Mouse (Mus musculus) forebrain, postnatal 0 days (tissue): ENCODE data around the gene Rnf224. TPM values are rescaled to one million over a fixed set of nuclear protein-coding genes. Genes with fewer than 3 reads are reported as not detected.
A peak's percentile ranks its signal among the peaks of the same experiment; 100 is the strongest.

Source experiments
- ATAC-seq: fragments of 200-750 bp; cut with Nextera tagmentation; 2 replicates; pipeline ENCODE4 v1.8.0; 2017; ENCODE audit warnings: mild to moderate bottlenecking, moderate library complexity
- DNase-seq: peaks from one replicate; pipeline ENCODE4 v3.0.0-alpha.2; 2015
- H3K27ac ChIP-seq: fragments of 300-500 bp; sonication (generic); 2 replicates; pipeline ENCODE4 v1.5.1; 2014; ENCODE audit warnings: low read depth, mild to moderate bottlenecking, antibody characterized with exemption, low read length, moderate library complexity, mixed read lengths
- H3K27me3 ChIP-seq: fragments of 300-500 bp; sonication (generic); 2 replicates; pipeline ENCODE4 v1.6.1; 2014; ENCODE audit warnings: mild to moderate bottlenecking, low read length, mixed read lengths; ENCODE audit not compliant: insufficient read depth
- H3K36me3 ChIP-seq: fragments of 300-500 bp; sonication (generic); 2 replicates; pipeline ENCODE4 v1.6.1; 2014; ENCODE audit warnings: mild to moderate bottlenecking, moderate library complexity; ENCODE audit not compliant: insufficient read depth
- H3K4me1 ChIP-seq: fragments of 300-500 bp; sonication (generic); 2 replicates; pipeline ENCODE4 v1.6.1; 2014; ENCODE audit warnings: antibody characterized with exemption; ENCODE audit not compliant: insufficient read depth
- H3K4me2 ChIP-seq: fragments of 300-500 bp; sonication (generic); 2 replicates; pipeline ENCODE4 v1.6.1; 2014; ENCODE audit warnings: low read depth, mild to moderate bottlenecking, moderate library complexity
- H3K4me3 ChIP-seq: fragments of 300-500 bp; sonication (generic); 2 replicates; pipeline ENCODE4 v1.5.1; 2014; ENCODE audit warnings: low read depth, low read length, mixed read lengths
- H3K9ac ChIP-seq: fragments of 300-500 bp; sonication (generic); 2 replicates; pipeline ENCODE4 v1.6.1; 2014; ENCODE audit warnings: mild to moderate bottlenecking
- H3K9me3 ChIP-seq: fragments of 300-500 bp; sonication (generic); 2 replicates; pipeline ENCODE4 v1.6.1; 2016; ENCODE audit warnings: low read length
- CTCF ChIP-seq: sonication (generic); IDR thresholded peaks from 2 replicates; pipeline ENCODE4 v1.5.1; 2016; ENCODE audit warnings: antibody characterized with exemption, control low read depth, low read depth
- WGBS: fragments of 180-500 bp; shearing (Covaris S2); extraction: QIAGEN DNeasy Blood & Tissue Kit; methylation state at CpG from one replicate; pipeline ENCODE4 v1.1.7; 2014; 5-methylcytosine and 5-hydroxymethylcytosine counted together
- polyA plus RNA-seq: library from polyadenylated mRNA; unstranded; fragments of >200 nt; fragmentation: Nextera tagmentation; extraction: Ambion mirVana; gene quantifications from 2 replicates; pipeline ENCODE4 v1.2.1, GENCODE M21; 2015
- total RNA-seq: library from RNA; depleted of rRNA; stranded (reverse); fragments of >200 nt; gene quantifications from 2 replicates; pipeline ENCODE4 v1.2.3, GENCODE M21; 2014

Rnf224 gene
- total and polyA plus RNA-seq, 2 experiments from 2014 or later = not detected

- Histone ChIP-seq H3K27ac (peak within 1 kb of the TSS; percentile 70), H3K4me3 (peak within 1 kb of the TSS; percentile 92), H3K4me1 (peaks cover 19% of the 10 kb centered on the region), H3K4me2 (peak within 1 kb of the TSS; percentile 97), H3K9me3 (no peaks in the 10 kb centered on the region), H3K36me3 (peaks cover 54% of the 10 kb centered on the region), H3K27me3 (no peaks in the 10 kb centered on the region), H3K9ac (peak within 1 kb of the TSS; percentile 81)
- peak; percentile 98 for ATAC-seq
- under 1% methylated on average over 51 of the region's 55 CpGs for WGBS
- DNase-seq = peak; percentile 99
- peak; percentile 43 for TF ChIP-seq CTCF
Observed at GRCm38 (mm10) chr2:25271827-25272511, 35.4 kb upstream of the Rnf224 start, which contains the start of the genes Ssna1 and Anapc2. Gene Ssna1, minus strand, starts transcription at chr2:25272438. Gene Anapc2, plus strand, starts transcription at chr2:25272478.

- no peaks in the 10 kb centered on the region for H3K27me3 ChIP-seq
- no peak overlapping the region for H3K27ac ChIP-seq
- peaks cover 25% of the 10 kb centered on the region for H3K36me3 ChIP-seq
- WGBS = 78% methylated on average over 4 of the region's 4 CpGs
- no peak overlapping the region for H3K4me2 ChIP-seq
- no peak for TF ChIP-seq CTCF
- DNase-seq (no peak), ATAC-seq (no peak)
- H3K4me3 ChIP-seq = no peak overlapping the region
- H3K9ac ChIP-seq = no peak overlapping the region
- H3K4me1 ChIP-seq = peaks cover 42% of the 10 kb centered on the region
- H3K9me3 ChIP-seq = no peaks in the 10 kb centered on the region
Observed at GRCm38 (mm10) chr2:25267746-25268309, 31.2 kb upstream of the Rnf224 start.

GRCm38 (mm10) chr2:25267241-25267640 lies 30.7 kb upstream of the Rnf224 start:
- no peak overlapping the region for H3K9ac ChIP-seq
- H3K27me3 ChIP-seq = no peaks in the 10 kb centered on the region
- no peaks in the 10 kb centered on the region for H3K9me3 ChIP-seq
- H3K4me3 ChIP-seq = no peak overlapping the region
- TF ChIP-seq CTCF = no peak
- H3K36me3 ChIP-seq = peaks cover 25% of the 10 kb centered on the region
- no peak overlapping the region for H3K27ac ChIP-seq
- peaks cover 42% of the 10 kb centered on the region for H3K4me1 ChIP-seq
- H3K4me2 ChIP-seq = 0 out of 2 replicates have a peak overlapping the region, but pooled peaks have one; percentile 35
- DNase-seq (no peak), ATAC-seq (no peak)

DNA sequence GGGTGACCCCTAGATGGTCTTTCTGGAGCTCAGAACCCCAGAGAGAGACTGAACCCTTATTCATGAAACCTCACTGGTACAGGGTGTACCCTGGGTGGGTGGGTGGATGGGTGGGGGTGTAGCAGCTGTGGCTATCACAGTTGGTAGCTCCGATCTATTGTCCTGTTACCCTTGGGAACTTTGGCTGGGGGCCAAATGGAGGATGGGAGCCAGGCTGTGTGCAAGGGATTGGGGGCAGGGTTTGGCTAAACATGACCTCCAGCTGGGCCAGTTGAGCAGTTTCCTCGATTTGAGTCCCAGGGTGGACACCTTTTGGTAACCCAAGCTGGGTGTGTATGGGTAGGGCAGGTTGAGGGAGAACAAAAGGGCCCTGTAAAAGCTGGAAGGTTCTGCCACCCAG lies 30.1 kb upstream of the Rnf224 start:
- Histone ChIP-seq H3K36me3 (peaks cover 25% of the 10 kb centered on the region), H3K27me3 (no peaks in the 10 kb centered on the region), H3K4me1 (peaks cover 42% of the 10 kb centered on the region), H3K9me3 (no peaks in the 10 kb centered on the region), H3K9ac (no peak overlapping the region), H3K4me3 (no peak overlapping the region), H3K27ac (0 out of 2 replicates have a peak overlapping the region, but pooled peaks have one; percentile 16), H3K4me2 (peak overlapping the region; percentile 35)
- no peak for DNase-seq
- WGBS = 22% methylated on average over 2 of the region's 2 CpGs
- no peak for TF ChIP-seq CTCF
- ATAC-seq = no peak

DNA sequence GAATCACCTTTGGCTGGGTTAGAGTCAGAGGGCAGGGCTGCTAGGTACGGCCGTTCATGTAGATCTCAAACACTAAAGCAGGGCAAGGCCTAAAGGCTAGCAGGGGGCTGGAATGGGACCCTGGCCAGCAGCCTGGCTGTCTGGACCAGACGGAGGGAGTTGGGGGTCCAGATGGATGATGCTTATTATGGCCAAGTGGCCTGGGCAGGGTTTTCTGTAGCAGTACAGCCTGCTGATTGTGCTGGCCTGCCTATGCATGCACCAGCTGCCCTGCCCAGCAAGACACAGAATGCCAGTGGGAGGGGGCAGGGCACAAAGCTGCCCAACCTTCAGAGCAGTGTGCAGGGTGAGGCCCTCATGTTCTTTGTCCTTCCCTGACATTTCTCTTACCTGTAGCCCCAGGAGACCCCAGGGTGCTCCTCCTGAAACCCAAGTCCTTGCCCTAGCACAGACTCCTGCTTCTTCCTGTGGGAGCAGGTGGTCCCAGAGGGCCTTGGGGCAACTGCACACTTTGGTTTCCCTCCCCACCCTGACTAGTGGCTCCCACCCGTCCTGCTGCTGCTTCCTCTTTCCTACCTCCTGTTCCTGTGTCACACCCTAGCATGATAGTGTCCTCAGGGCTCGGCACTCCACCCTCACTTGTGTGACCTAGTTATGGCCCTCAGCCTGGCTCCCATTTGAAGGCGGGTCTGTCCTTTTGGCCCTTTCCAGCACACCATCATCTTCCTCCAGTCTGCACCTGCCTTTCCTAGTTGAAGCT lies 29.5 kb upstream of the Rnf224 start:
- peak overlapping the region; percentile 16; the same call in 1 of the 2 replicates for H3K27ac ChIP-seq
- no peak for DNase-seq
- 0 out of 2 replicates have a peak overlapping the region, but pooled peaks have one; percentile 5 for H3K4me3 ChIP-seq

GRCm38 (mm10) chr2:25264851-25265250 lies 28.3 kb upstream of the Rnf224 start:
- peak overlapping the region; percentile 91 for H3K4me2 ChIP-seq
- H3K27me3 ChIP-seq = no peaks in the 10 kb centered on the region
- DNase-seq = no peak
- ATAC-seq = no peak
- no peaks in the 10 kb centered on the region for H3K9me3 ChIP-seq
- no peak for TF ChIP-seq CTCF
- no peak overlapping the region; the same call in 1 of the 2 replicates for H3K9ac ChIP-seq
- H3K4me1 ChIP-seq = peaks cover 33% of the 10 kb centered on the region
- H3K36me3 ChIP-seq = peaks cover 13% of the 10 kb centered on the region
- WGBS = 51% methylated on average over 3 of the region's 3 CpGs
- H3K4me3 ChIP-seq = no peak overlapping the region
- no peak overlapping the region for H3K27ac ChIP-seq

More for the DNA sequence above, 29.5 kb upstream of the Rnf224 start:
- no peak for TF ChIP-seq CTCF
- ATAC-seq = no peak
- peak overlapping the region; percentile 35 for H3K9ac ChIP-seq
- H3K27me3 ChIP-seq = no peaks in the 10 kb centered on the region
- peaks cover 36% of the 10 kb centered on the region for H3K4me1 ChIP-seq
- H3K4me2 ChIP-seq = peak overlapping the region; percentile 35
- H3K36me3 ChIP-seq = peaks cover 25% of the 10 kb centered on the region
- 51% methylated on average over 6 of the region's 6 CpGs for WGBS
- H3K9me3 ChIP-seq = no peaks in the 10 kb centered on the region

DNA sequence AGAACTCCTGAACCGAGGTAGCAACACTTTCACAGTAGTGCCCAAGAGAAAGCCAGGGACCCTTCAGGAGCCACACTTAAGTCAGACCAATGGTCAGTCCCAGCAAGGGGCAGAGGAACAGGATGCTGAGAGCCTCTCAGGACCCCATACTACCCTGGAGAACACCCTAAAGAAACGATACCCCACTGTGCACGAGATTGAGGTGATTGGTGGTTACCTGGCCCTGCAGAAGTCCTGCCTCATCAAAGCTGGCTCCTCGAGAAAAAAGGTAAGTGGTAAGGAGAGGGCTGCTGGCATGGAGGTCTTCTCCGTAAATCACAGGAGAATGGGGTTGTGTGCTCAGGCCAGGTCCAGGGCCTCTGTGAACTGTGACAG lies 27.7 kb upstream of the Rnf224 start:
- no peaks in the 10 kb centered on the region for H3K27me3 ChIP-seq
- peak overlapping the region; percentile 91 for H3K4me2 ChIP-seq
- H3K4me3 ChIP-seq = no peak overlapping the region
- no peaks in the 10 kb centered on the region for H3K9me3 ChIP-seq
- 82% methylated on average over 5 of the region's 5 CpGs for WGBS
- no peak for TF ChIP-seq CTCF
- ATAC-seq (no peak), DNase-seq (no peak)
- H3K36me3 ChIP-seq = peaks cover 9% of the 10 kb centered on the region
- H3K27ac ChIP-seq = no peak overlapping the region
- peaks cover 33% of the 10 kb centered on the region for H3K4me1 ChIP-seq
- no peak overlapping the region; the same call in 1 of the 2 replicates for H3K9ac ChIP-seq
